Mouse (Mus musculus): ENCODE results near the gene Gmeb2.

DNA sequence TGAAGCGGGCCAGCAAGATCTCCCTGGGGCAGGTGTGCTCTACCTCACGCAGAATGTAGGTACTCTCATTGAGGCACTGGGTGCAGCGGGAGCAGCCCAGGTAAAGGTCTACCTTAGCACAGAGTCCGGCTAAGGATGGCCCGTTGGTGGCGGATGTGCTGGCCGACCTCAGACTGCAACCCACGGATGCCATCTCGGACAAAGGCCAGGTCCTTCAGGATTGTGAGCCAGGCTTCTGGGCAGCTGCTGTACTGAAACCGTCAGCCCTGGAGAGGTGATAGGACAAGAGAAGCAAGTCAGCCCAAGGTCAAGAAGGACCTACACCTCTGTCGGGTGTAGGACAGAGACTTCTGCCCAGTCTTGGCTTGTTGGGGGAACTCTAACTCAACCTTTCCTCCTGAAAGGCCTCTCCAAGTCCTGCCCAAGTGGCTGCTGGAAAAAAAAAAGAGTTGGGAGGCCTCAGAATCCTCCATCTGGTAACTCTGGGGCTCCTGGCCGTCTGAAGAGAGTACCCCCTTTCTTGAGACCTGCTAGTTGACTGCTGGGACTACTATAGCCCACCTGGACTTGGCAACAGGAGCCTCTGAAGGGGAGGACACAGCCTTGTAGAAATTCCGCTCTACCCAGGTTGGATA, 46.9 kb downstream of the Gmeb2 start:
- TF ChIP-seq POLR2A (IDR thresholded peaks at IDR 0.05; ENCODE audit: extremely low read depth, insufficient read depth, low read length) = no peak
- no peak for TF ChIP-seq CTCF (IDR thresholded peaks at IDR 0.05; ENCODE audit: low read depth, low read length)

All from liver, adult 2 months (tissue).